Mouse (Mus musculus) embryo, embryonic 9.5 days (tissue): ENCODE results near the gene Cdsn.
"Not testable (repeated sequence)": the region's sequence is repeated elsewhere in the genome, so short reads cannot be mapped to it uniquely, and the experiment has no call there.

Experiments
- DNase-seq: peaks from one replicate; pipeline ENCODE4 v3.0.0-alpha.2; 2017; ENCODE audit errors: extremely low spot score

The Cdsn gene

GRCm38 (mm10) chr17:35551881-35552414 lies at the start of gene Cdsn:
TSS of gene Cdsn (plus strand) at chr17:35552128.
- no peak for DNase-seq

GRCm38 (mm10) chr17:35502226-35502625 lies 49.7 kb upstream of the Cdsn start:
- DNase-seq = no peak

- DNase-seq = no peak
Measured at GRCm38 (mm10) chr17:35502762-35503161, 49.2 kb upstream of the Cdsn start.

- no peak for DNase-seq
Measured at GRCm38 (mm10) chr17:35503849-35504248, 48.1 kb upstream of the Cdsn start.

- no peak for DNase-seq
Measured at GRCm38 (mm10) chr17:35504628-35505481, 47.1 kb upstream of the Cdsn start.

GRCm38 (mm10) chr17:35505776-35506175 lies 46.2 kb upstream of the Cdsn start, which contains the start of gene Pou5f1:
TSS of gene Pou5f1 (plus strand) at chr17:35506018.
- DNase-seq = no peak

GRCm38 (mm10) chr17:35506881-35507280 lies 45.0 kb upstream of the Cdsn start:
- no peak for DNase-seq

GRCm38 (mm10) chr17:35507556-35508260 lies 44.2 kb upstream of the Cdsn start:
- DNase-seq = no peak

GRCm38 (mm10) chr17:35508279-35508678 lies 43.6 kb upstream of the Cdsn start:
- DNase-seq = not testable (repeated sequence)

GRCm38 (mm10) chr17:35509284-35509683 lies 42.6 kb upstream of the Cdsn start:
- no peak for DNase-seq

GRCm38 (mm10) chr17:35512916-35513626 lies 38.9 kb upstream of the Cdsn start:
- no peak for DNase-seq

GRCm38 (mm10) chr17:35513886-35514285 lies 38.0 kb upstream of the Cdsn start:
- DNase-seq = peak; percentile 72

GRCm38 (mm10) chr17:35514756-35515155 lies 37.2 kb upstream of the Cdsn start:
- DNase-seq = peak; percentile 59

GRCm38 (mm10) chr17:35515911-35516640 lies 35.9 kb upstream of the Cdsn start:
- peak; percentile 46 for DNase-seq

GRCm38 (mm10) chr17:35516652-35517500 lies 35.1 kb upstream of the Cdsn start, which contains the start of the genes Tcf19 and Cchcr1:
TSS of gene Tcf19 (minus strand) at chr17:35516824.
TSS of gene Cchcr1 (plus strand) at chr17:35517100.
- peak; percentile 99 for DNase-seq

- no peak for DNase-seq
Measured at GRCm38 (mm10) chr17:35517526-35517925, 34.4 kb upstream of the Cdsn start.

- no peak for DNase-seq
Measured at GRCm38 (mm10) chr17:35524354-35524753, 27.6 kb upstream of the Cdsn start.

GRCm38 (mm10) chr17:35526644-35527043 lies 25.3 kb upstream of the Cdsn start:
- DNase-seq = no peak

GRCm38 (mm10) chr17:35532360-35532759 lies 19.6 kb upstream of the Cdsn start:
- DNase-seq = no peak

GRCm38 (mm10) chr17:35532901-35533300 lies 19.0 kb upstream of the Cdsn start, which contains the start of gene Psors1c2:
TSS of gene Psors1c2 (plus strand) at chr17:35533201.
- DNase-seq = no peak
